Mouse (Mus musculus): ENCODE results near the gene Zbtb16.

Gene Zbtb16

GRCm38 (mm10) chr9:48802374-48802773, 33.6 kb downstream of the Zbtb16 start:
- no peak for DNase-seq (ENCODE audit: low spot score)

GRCm38 (mm10) chr9:48801322-48801721, 34.7 kb downstream of the Zbtb16 start:
- DNase-seq (ENCODE audit: low spot score) = no peak

GRCm38 (mm10) chr9:48800627-48801026, 35.4 kb downstream of the Zbtb16 start:
- DNase-seq (ENCODE audit: low spot score) = no peak

- DNase-seq (ENCODE audit: low spot score) = no peak
These were observed 38.0 kb downstream of the Zbtb16 start for GRCm38 (mm10) chr9:48798044-48798443.

GRCm38 (mm10) chr9:48796267-48796822, 39.7 kb downstream of the Zbtb16 start:
- DNase-seq (ENCODE audit: low spot score) = no peak

- DNase-seq (ENCODE audit: low spot score) = no peak
These were observed 40.3 kb downstream of the Zbtb16 start for GRCm38 (mm10) chr9:48795740-48796139.

- no peak for DNase-seq (ENCODE audit: low spot score)
These were observed 40.9 kb downstream of the Zbtb16 start for GRCm38 (mm10) chr9:48795095-48795494.

GRCm38 (mm10) chr9:48794463-48794862, 41.6 kb downstream of the Zbtb16 start:
- no peak for DNase-seq (ENCODE audit: low spot score)

GRCm38 (mm10) chr9:48793638-48794188, 42.3 kb downstream of the Zbtb16 start:
- DNase-seq (ENCODE audit: low spot score) = no peak

GRCm38 (mm10) chr9:48790575-48790974, 45.4 kb downstream of the Zbtb16 start:
- no peak for DNase-seq (ENCODE audit: low spot score)

- no peak for DNase-seq (ENCODE audit: low spot score)
These were observed 48.1 kb downstream of the Zbtb16 start for GRCm38 (mm10) chr9:48787906-48788410.

- no peak for DNase-seq (ENCODE audit: low spot score)
These were observed 48.7 kb downstream of the Zbtb16 start for GRCm38 (mm10) chr9:48787321-48787720.

- peak; percentile 56 for DNase-seq (ENCODE audit: low spot score)
These were observed 49.2 kb downstream of the Zbtb16 start for GRCm38 (mm10) chr9:48786814-48787213.

GRCm38 (mm10) chr9:48784937-48785336, 51.1 kb downstream of the Zbtb16 start:
- no peak for DNase-seq (ENCODE audit: low spot score)

GRCm38 (mm10) chr9:48783292-48783691, 52.7 kb downstream of the Zbtb16 start:
- peak; percentile 25 for DNase-seq (ENCODE audit: low spot score)

- DNase-seq (ENCODE audit: low spot score) = no peak
These were observed 53.5 kb downstream of the Zbtb16 start for GRCm38 (mm10) chr9:48782284-48783060.

GRCm38 (mm10) chr9:48776268-48776667, 59.8 kb downstream of the Zbtb16 start:
- no peak for DNase-seq (ENCODE audit: low spot score)

GRCm38 (mm10) chr9:48775561-48775960, 60.5 kb downstream of the Zbtb16 start:
- DNase-seq (ENCODE audit: low spot score) = peak; percentile 58

- no peak for DNase-seq (ENCODE audit: low spot score)
These were observed 62.3 kb downstream of the Zbtb16 start for GRCm38 (mm10) chr9:48773710-48774109.

- no peak for DNase-seq (ENCODE audit: low spot score)
These were observed 62.9 kb downstream of the Zbtb16 start for GRCm38 (mm10) chr9:48773130-48773529.

GRCm38 (mm10) chr9:48771504-48771903, 64.5 kb downstream of the Zbtb16 start:
- DNase-seq (ENCODE audit: low spot score) = no peak

- no peak for DNase-seq (ENCODE audit: low spot score)
These were observed 67.1 kb downstream of the Zbtb16 start for GRCm38 (mm10) chr9:48768965-48769364.
